Mouse (Mus musculus) layer of hippocampus, postnatal 10 days (tissue): Measurements from ENCODE around the gene Gng13. TPM values are rescaled to one million over a fixed set of nuclear protein-coding genes. Genes with fewer than 3 reads are reported as not detected.

Source experiments
- microRNA-seq, 2 experiments: library from miRNA; unstranded; fragments of <30 nt; microRNA quantifications; one replicate each; pipeline ENCODE4 v1.2.0; 2021
- total RNA-seq, 2 experiments: library from RNA; stranded (reverse); gene quantifications; 2 replicates each; pipeline ENCODE4 v1.2.3; 2021

Gng13 gene
- total RNA-seq, 2 experiments from 2014 or later, result 55.4 to 57.2 TPM

Small RNA genes lying within 50 kb of the gene (microRNA-seq; reads per million reads assigned to microRNA genes)
- gene Gm25083, result 0 reads per million in 2 experiments

Other genes with a start within 250 kb of the Gng13 start
- gene Sstr5, start 219.9 kb upstream of the Gng13 start, total RNA-seq, result under 1 TPM; 0.18 to 0.38 TPM
- 10 to 100 TPM; 62.7 to 66.3 TPM for gene Sox8, start 146.5 kb upstream of the Gng13 start, total RNA-seq
- 10 to 100 TPM; 23.1 to 26.4 TPM for gene Lmf1, start 138.1 kb upstream of the Gng13 start, total RNA-seq
- 1 to 10 TPM; 2.6 to 3.6 TPM for gene Chtf18, start 10.2 kb downstream of the Gng13 start, total RNA-seq
- 10 to 100 TPM; 27.0 to 30.0 TPM for gene Rpusd1, start 10.5 kb downstream of the Gng13 start, total RNA-seq
- gene Mslnl, start 18.9 kb downstream of the Gng13 start, total RNA-seq, result not detected
- gene Msln, start 37.2 kb downstream of the Gng13 start, total RNA-seq, result 1 to 10 TPM; 1.8 to 2.6 TPM
- gene Narfl, start 56.6 kb downstream of the Gng13 start, total RNA-seq, result 10 to 100 TPM; 25.7 to 26.9 TPM
- gene Haghl, start 68.5 kb downstream of the Gng13 start, total RNA-seq, result 100 to 1,000 TPM; 140 to 157 TPM
- under 1 TPM; 0.23 to 0.33 TPM for gene Ccdc78, start 69.4 kb downstream of the Gng13 start, total RNA-seq
- 10 to 100 TPM; 69.2 to 80.1 TPM for gene Fam173a, start 75.7 kb downstream of the Gng13 start, total RNA-seq
- not detected for gene AC134908.4, start 78.5 kb downstream of the Gng13 start, total RNA-seq
- 10 to 100 TPM; 51.2 to 65.8 TPM for gene Metrn, start 80.0 kb downstream of the Gng13 start, total RNA-seq
- gene Fbxl16, start 91.9 kb downstream of the Gng13 start, total RNA-seq, result 100 to 1,000 TPM; 272 to 292 TPM
- gene Wdr24, start 106.5 kb downstream of the Gng13 start, total RNA-seq, result 10 to 100 TPM; 21.0 to 24.1 TPM
- gene Jmjd8, start 111.7 kb downstream of the Gng13 start, total RNA-seq, result 10 to 100 TPM; 55.4 to 56.9 TPM
- gene Stub1, start 116.2 kb downstream of the Gng13 start, total RNA-seq, result 100 to 1,000 TPM; 168 to 169 TPM
- gene Rhbdl1, start 120.1 kb downstream of the Gng13 start, total RNA-seq, result 10 to 100 TPM; 80.6 to 99.3 TPM
- 10 to 100 TPM; 30.9 to 36.3 TPM for gene Gm20683, start 124.6 kb downstream of the Gng13 start, total RNA-seq
- 10 to 100 TPM; 80.3 to 94.8 TPM for gene Rhot2, start 127.7 kb downstream of the Gng13 start, total RNA-seq
- 10 to 100 TPM; 25.4 to 37.8 TPM for gene Wdr90, start 144.3 kb downstream of the Gng13 start, total RNA-seq
- 10 to 100 TPM; 30.6 to 32.6 TPM for gene Mcrip2, start 151.6 kb downstream of the Gng13 start, total RNA-seq
- 10 to 100 TPM; 31.7 to 32.7 TPM for gene Mettl26, start 157.9 kb downstream of the Gng13 start, total RNA-seq
- gene Wfikkn1, start 163.7 kb downstream of the Gng13 start, total RNA-seq, result 1 to 10 TPM; 1.1 to 1.4 TPM
- 10 to 100 TPM; 41.9 to 49.9 TPM for gene Rab40c, start 202.6 kb downstream of the Gng13 start, total RNA-seq
- gene Pigq, start 227.8 kb downstream of the Gng13 start, total RNA-seq, result 100 to 1,000 TPM; 144 to 149 TPM
- gene Nhlrc4, start 227.8 kb downstream of the Gng13 start, total RNA-seq, result not detected
- gene A930017K11Rik, start 235.4 kb downstream of the Gng13 start, total RNA-seq, result not detected